Mouse (Mus musculus) kidney, postnatal 0 days (tissue): ENCODE results near the gene Ap1m2. TPM values are rescaled to one million over a fixed set of nuclear protein-coding genes. Genes with fewer than 3 reads are reported as not detected.
"Not testable (repeated sequence)": the region's sequence is repeated elsewhere in the genome, so short reads cannot be mapped to it uniquely, and the experiment has no call there.

Experiments
- ATAC-seq: fragments of 200-750 bp; cut with Nextera tagmentation; replicated peaks from 2 replicates; pipeline ENCODE4 v1.8.0; 2017; ENCODE audit warnings: low read depth, moderate number of reproducible peaks, moderate TSS enrichment, moderate library complexity; ENCODE audit not compliant: low FRiP score
- DNase-seq: peaks from one replicate; pipeline ENCODE4 v3.0.0-alpha.2; 2016; ENCODE audit warnings: low spot score
- H3K27ac ChIP-seq: fragments of 300-500 bp; sonication (generic); 2 replicates; pipeline ENCODE4 v1.5.1; 2014; ENCODE audit warnings: mild to moderate bottlenecking
- H3K27me3 ChIP-seq: fragments of 300-500 bp; sonication (generic); 2 replicates; pipeline ENCODE4 v1.6.1; 2014; ENCODE audit warnings: low read length, mixed read lengths; ENCODE audit not compliant: insufficient read depth
- H3K36me3 ChIP-seq: fragments of 300-500 bp; sonication (generic); 2 replicates; pipeline ENCODE4 v1.6.1; 2014; ENCODE audit warnings: low read length, mixed read lengths; ENCODE audit not compliant: insufficient read depth
- H3K4me1 ChIP-seq: fragments of 300-500 bp; sonication (generic); replicated peaks from 2 replicates; pipeline ENCODE4 v1.6.1; 2014; ENCODE audit warnings: antibody characterized with exemption, low read length, mixed read lengths; ENCODE audit not compliant: insufficient read depth
- H3K4me2 ChIP-seq: fragments of 300-500 bp; sonication (generic); 2 replicates; pipeline ENCODE4 v1.6.1; 2014; ENCODE audit warnings: mild to moderate bottlenecking, low read length, moderate library complexity, mixed read lengths
- H3K4me3 ChIP-seq: fragments of 300-500 bp; sonication (generic); replicated peaks from 2 replicates; pipeline ENCODE4 v1.5.1; 2014; ENCODE audit warnings: low read depth, low read length
- H3K9ac ChIP-seq: fragments of 300-500 bp; sonication (generic); 2 replicates; pipeline ENCODE4 v1.6.1; 2014; ENCODE audit warnings: low read depth, low read length
- H3K9me3 ChIP-seq: fragments of 300-500 bp; sonication (generic); replicated peaks from 2 replicates; pipeline ENCODE4 v1.6.1; 2016; ENCODE audit warnings: low read length, inconsistent platforms, mixed read lengths
- CTCF ChIP-seq: IDR thresholded peaks from 2 replicates; pipeline ENCODE4 v1.5.1; 2016; ENCODE audit warnings: antibody characterized with exemption, low read depth, mild to moderate bottlenecking, moderate library complexity
- WGBS: fragments of 180-500 bp; shearing (Covaris S2); extraction: QIAGEN DNeasy Blood & Tissue Kit; methylation state at CpG from one replicate; pipeline ENCODE4 v1.1.7; 2014; 5-methylcytosine and 5-hydroxymethylcytosine counted together
- polyA plus RNA-seq: library from polyadenylated mRNA; unstranded; fragments of >200 nt; fragmentation: Nextera tagmentation; extraction: Ambion mirVana; gene quantifications from 2 replicates; pipeline ENCODE4 v1.2.1, GENCODE M21; 2015

Gene Ap1m2
- polyA plus RNA-seq, 1 experiment from 2014 or later = 57.3 TPM

GRCm38 (mm10) chr9:21292271-21292670, 19.9 kb downstream of the Ap1m2 start:
- Histone ChIP-seq H3K4me3 (no peak overlapping the region), H3K9me3 (no peaks in the 10 kb centered on the region), H3K4me1 (peaks cover 16% of the 10 kb centered on the region), H3K27me3 (no peaks in the 10 kb centered on the region), H3K9ac (no peak overlapping the region), H3K27ac (no peak overlapping the region), H3K4me2 (no peak overlapping the region), H3K36me3 (no peaks in the 10 kb centered on the region)
- 90% methylated on average over 3 of the region's 3 CpGs for WGBS
- TF ChIP-seq CTCF = no peak
- ATAC-seq (no peak), DNase-seq (no peak)

GRCm38 (mm10) chr9:21291868-21292267, 20.3 kb downstream of the Ap1m2 start:
- H3K36me3 ChIP-seq, H3K9me3 ChIP-seq, DNase-seq, H3K27me3 ChIP-seq, ATAC-seq, H3K9ac ChIP-seq: not testable (repeated sequence)
- 0 out of 2 replicates have a peak overlapping the region, but pooled peaks have one; percentile 14 for H3K4me3 ChIP-seq
- H3K4me1 ChIP-seq = peaks cover 20% of the 10 kb centered on the region
- H3K4me2 ChIP-seq = peak overlapping the region; percentile 46
- WGBS = 16% methylated on average over 7 of the region's 7 CpGs
- peak overlapping the region; percentile 73 for H3K27ac ChIP-seq

- DNase-seq = peak; percentile 100
- Histone ChIP-seq H3K4me3 (peak within 1 kb of the TSS; percentile 48), H3K9ac (peak within 1 kb of the TSS; percentile 46), H3K9me3 (no peaks in the 10 kb centered on the region), H3K4me1 (peaks cover 22% of the 10 kb centered on the region), H3K27me3 (no peaks in the 10 kb centered on the region), H3K27ac (peak within 1 kb of the TSS; percentile 73), H3K4me2 (peak within 1 kb of the TSS; percentile 52), H3K36me3 (no peaks in the 10 kb centered on the region)
- TF ChIP-seq CTCF = peak; percentile 57
- under 1% methylated on average over 42 of the region's 51 CpGs for WGBS
- ATAC-seq = peak; percentile 97
Measured at GRCm38 (mm10) chr9:21291022-21291787, 20.9 kb downstream of the Ap1m2 start, which contains the start of gene Cdkn2d. TSS of gene Cdkn2d (minus strand) at chr9:21291407.

- Histone ChIP-seq H3K27ac (peak overlapping the region; percentile 27), H3K4me2 (peak overlapping the region; percentile 52), H3K4me3 (peak overlapping the region; percentile 48), H3K4me1 (peaks cover 22% of the 10 kb centered on the region), H3K27me3 (no peaks in the 10 kb centered on the region), H3K36me3 (no peaks in the 10 kb centered on the region), H3K9ac (peak overlapping the region; percentile 46), H3K9me3 (no peaks in the 10 kb centered on the region)
- 1% methylated on average over 20 of the region's 20 CpGs for WGBS
- TF ChIP-seq CTCF = no peak
- no peak; the same call in 1 of the 2 replicates for ATAC-seq
- DNase-seq = peak; percentile 56
Measured at GRCm38 (mm10) chr9:21290589-21290988, 21.5 kb downstream of the Ap1m2 start.

- H3K27ac ChIP-seq = no peak overlapping the region
- no peak overlapping the region for H3K4me3 ChIP-seq
- peaks cover 22% of the 10 kb centered on the region for H3K4me1 ChIP-seq
- TF ChIP-seq CTCF = no peak
- H3K9me3 ChIP-seq = no peaks in the 10 kb centered on the region
- H3K27me3 ChIP-seq = no peaks in the 10 kb centered on the region
- DNase-seq = no peak
- H3K9ac ChIP-seq = no peak overlapping the region
- 84% methylated on average over 2 of the region's 2 CpGs for whole genome bisulfite sequencing
- H3K36me3 ChIP-seq = no peaks in the 10 kb centered on the region
- ATAC-seq = no peak
- H3K4me2 ChIP-seq = peak overlapping the region; percentile 52
Measured at GRCm38 (mm10) chr9:21289337-21289671, 22.8 kb downstream of the Ap1m2 start.

GRCm38 (mm10) chr9:21288404-21289336, 23.5 kb downstream of the Ap1m2 start:
- WGBS = 68% methylated on average over 13 of the region's 13 CpGs
- TF ChIP-seq CTCF = no peak
- peak overlapping the region; percentile 79 for H3K4me2 ChIP-seq
- peak; percentile 20 for DNase-seq
- peak overlapping the region; percentile 94 for H3K27ac ChIP-seq
- no peak for ATAC-seq
- H3K4me1 ChIP-seq = peaks cover 22% of the 10 kb centered on the region
- H3K9me3 ChIP-seq = no peaks in the 10 kb centered on the region
- no peaks in the 10 kb centered on the region for H3K36me3 ChIP-seq
- no peaks in the 10 kb centered on the region for H3K27me3 ChIP-seq
- H3K4me3 ChIP-seq = peak overlapping the region; percentile 86
- peak overlapping the region; percentile 76; the same call in 1 of the 2 replicates for H3K9ac ChIP-seq
